Mouse (Mus musculus): ENCODE measurements around the gene Ppp1r9b.

GRCm38 (mm10) chr11:94978178-94978915 lies 12.5 kb upstream of the Ppp1r9b start:
- TF ChIP-seq CTCF (IDR thresholded peaks at IDR 0.05; ENCODE audit: borderline replicate concordance, extremely low read depth, insufficient read depth, insufficient read length) (no peak), POLR2A (IDR thresholded peaks at IDR 0.05; ENCODE audit: borderline replicate concordance, extremely low read depth, insufficient read depth, insufficient read length, poor library complexity, severe bottlenecking) (no peak)

All from brain, embryonic 14.5 days (tissue).